Mouse (Mus musculus) C2C12 (cell line): Measurements from ENCODE around the gene Heatr4.

ENCODE experiments used
- CEBPB ChIP-seq: IDR thresholded peaks from one replicate; pipeline ENCODE4 v1.6.1; 2011; ENCODE audit warnings: low read depth, mild to moderate bottlenecking, control low read depth, moderate library complexity
- CTCF ChIP-seq: IDR thresholded peaks from one replicate; pipeline ENCODE4 v1.5.1; 2011; ENCODE audit not compliant: control insufficient read depth, insufficient read depth, insufficient read length
- MYOG ChIP-seq: IDR thresholded peaks from one replicate; pipeline ENCODE4 v1.6.1; 2011; ENCODE audit not compliant: control insufficient read depth, insufficient read length; ENCODE audit errors: extremely low read depth
- USF1 ChIP-seq: IDR thresholded peaks from one replicate; pipeline ENCODE4 v1.6.1; 2011; ENCODE audit warnings: low read depth, mild to moderate bottlenecking, control low read depth, moderate library complexity

GRCm38 (mm10) chr12:83949776-83950492, 34.7 kb downstream of the Heatr4 start:
- TF ChIP-seq CEBPB (no peak), MYOG (no peak), CTCF (no peak), USF1 (no peak)
